In genomic region chr10:96720956-96721688, GRCm38 (mm10) we compare ENCODE assay signal across 8 mouse cellular contexts.
A peak's percentile ranks its signal among the peaks of the same experiment; 100 is the strongest.
DNase-seq lines count a peak whose midpoint lies in the region; ATAC-seq and TF ChIP-seq lines count a peak whose summit lies in the region.
"Had no signal": no experiment of that assay in that cellular context is flagged by ENCODE, and none has a peak within 500 bp of the region (broad histone marks: within the 10 kb centered on the region; RNA-seq: fewer than 3 reads in every experiment).

No protein-coding gene starts in this region.

- no peak overlapping the region for H3K4me3 ChIP-seq in lung, embryonic 14.5 days (ENCODE audit: low read depth, low read length)
- no peak overlapping the region for H3K4me3 ChIP-seq in lung, adult 2 months (replicated peaks; ENCODE audit: extremely low read depth, low read depth, low read length)
- no peak overlapping the region for H3K4me3 ChIP-seq in neural tube, embryonic 15.5 days (replicated peaks)
- H3K4me3 ChIP-seq: embryonic facial prominence, embryonic 12.5 days had no signal

- no peaks in the 10 kb centered on the region for H3K36me3 ChIP-seq in lung, embryonic 14.5 days (ENCODE audit: insufficient read depth)
- no peaks in the 10 kb centered on the region for H3K36me3 ChIP-seq in neural tube, embryonic 15.5 days
- H3K36me3 ChIP-seq: embryonic facial prominence, embryonic 12.5 days had no signal

- no peak for TF ChIP-seq POLR2A in lung, adult 2 months (IDR thresholded peaks at IDR 0.05; ENCODE audit: borderline replicate concordance, extremely low read depth, low read depth, low read length)

- H3K27me3 ChIP-seq in lung, embryonic 14.5 days (ENCODE audit: insufficient read depth, low read length), result no peaks in the 10 kb centered on the region
- no peaks in the 10 kb centered on the region for H3K27me3 ChIP-seq in neural tube, embryonic 15.5 days (replicated peaks)
- H3K27me3 ChIP-seq: embryonic facial prominence, embryonic 12.5 days had no signal

- no peak for DNase-seq in lung, embryonic 14.5 days
- no peak for DNase-seq in lung, adult 2 months
- DNase-seq in T-cell, adult 2 months (ENCODE audit: low spot score), result peak; percentile 62
- peak; percentile 55 for DNase-seq in thymus, postnatal 0 days (ENCODE audit: low spot score)
- no peak for DNase-seq in layer of hippocampus, postnatal 36 days

- H3K27ac ChIP-seq in lung, embryonic 14.5 days (ENCODE audit: low read depth), result peak overlapping the region; percentile 38; the same call in 1 of the 2 replicates
- no peak overlapping the region for H3K27ac ChIP-seq in neural tube, embryonic 15.5 days (replicated peaks)

- no peak for ATAC-seq in lung, embryonic 14.5 days (ENCODE audit: insufficient read depth)
- peak; percentile 34 for ATAC-seq in inflammation-experienced regulatory T-cells, adult 6 months
- ATAC-seq in neural tube, embryonic 15.5 days (ENCODE audit: low FRiP score), result no peak

- no peaks in the 10 kb centered on the region for H3K9me3 ChIP-seq in lung, embryonic 14.5 days (ENCODE audit: low read depth, low read length)
- H3K9me3 ChIP-seq in neural tube, embryonic 15.5 days (replicated peaks), result no peaks in the 10 kb centered on the region
- H3K9me3 ChIP-seq: embryonic facial prominence, embryonic 12.5 days had no signal

- no peak overlapping the region for H3K4me2 ChIP-seq in lung, embryonic 14.5 days
- no peak overlapping the region for H3K4me2 ChIP-seq in neural tube, embryonic 15.5 days
- H3K4me2 ChIP-seq: embryonic facial prominence, embryonic 12.5 days had no signal

- no peak for TF ChIP-seq CTCF in lung, embryonic 14.5 days (IDR thresholded peaks at IDR 0.05; ENCODE audit: low read depth)
- TF ChIP-seq CTCF in lung, adult 2 months (IDR thresholded peaks at IDR 0.05; ENCODE audit: insufficient read depth, low read length), result no peak

- H3K9ac ChIP-seq in lung, embryonic 14.5 days, result no peak overlapping the region
- no peak overlapping the region for H3K9ac ChIP-seq in neural tube, embryonic 15.5 days (replicated peaks)
- H3K9ac ChIP-seq: embryonic facial prominence, embryonic 12.5 days had no signal

- WGBS in lung, embryonic 14.5 days, result 68% methylated on average over 9 of the region's 9 CpGs
- WGBS in lung, adult 2 months, result 76% methylated on average over 9 of the region's 9 CpGs
- WGBS in neural tube, embryonic 15.5 days, result 28% methylated on average over 9 of the region's 9 CpGs

- peaks cover 22% of the 10 kb centered on the region for H3K4me1 ChIP-seq in lung, embryonic 14.5 days (ENCODE audit: insufficient read depth)
- H3K4me1 ChIP-seq in lung, adult 2 months (ENCODE audit: control insufficient read depth, insufficient read depth, low read length), result peaks cover 3% of the 10 kb centered on the region
- peaks cover 11% of the 10 kb centered on the region for H3K4me1 ChIP-seq in neural tube, embryonic 15.5 days

Comparison
In these comparisons a context has a peak if more than half of its experiments do, and no peak if none do; other contexts are left out.
1. DNase-seq: peak in T-cell, adult 2 months (single experiment) and thymus, postnatal 0 days (single experiment); none in lung, embryonic 14.5 days (single experiment), lung, adult 2 months (single experiment) and layer of hippocampus, postnatal 36 days (0 of 2).